Mouse (Mus musculus) thymus, adult 18-20 months (tissue): ENCODE results near the gene Castor1.

ENCODE experiments used
- DNase-seq, 2 experiments: peaks; one replicate each; pipeline ENCODE4 v3.0.0; 2022; ENCODE audit warnings: mixed read lengths in 2 of 2

Gene Castor1

GRCm38 (mm10) chr11:4264066-4264465 is 46.0 kb downstream of the Castor1 start:
- no peak for DNase-seq

- no peak for DNase-seq
These were observed 48.5 kb downstream of the Castor1 start for GRCm38 (mm10) chr11:4266271-4267201.

- no peak for DNase-seq
These were observed 49.2 kb downstream of the Castor1 start for GRCm38 (mm10) chr11:4267202-4267578.

- DNase-seq = no peak
These were observed 50.5 kb downstream of the Castor1 start for GRCm38 (mm10) chr11:4268500-4268899.

GRCm38 (mm10) chr11:4270744-4271459 is 52.9 kb downstream of the Castor1 start:
- no peak for DNase-seq

GRCm38 (mm10) chr11:4271544-4271943 is 53.5 kb downstream of the Castor1 start:
- DNase-seq = no peak
